Mouse (Mus musculus) cortical plate, adult 2 months (tissue): ENCODE results near the gene Npb.

Experiments
- CTCF ChIP-seq: fragments of 200-500 bp; IDR thresholded peaks from 2 replicates; pipeline ENCODE4 v1.5.1; 2011; ENCODE audit warnings: mild to moderate bottlenecking, control low read depth, low read length; ENCODE audit not compliant: insufficient read depth; ENCODE audit errors: extremely low read depth
- POLR2A ChIP-seq: fragments of 200-500 bp; IDR thresholded peaks from 2 replicates; pipeline ENCODE4 v1.6.1; 2011; ENCODE audit warnings: mild to moderate bottlenecking, low read length, control low read depth; ENCODE audit not compliant: insufficient read depth; ENCODE audit errors: extremely low read depth

GRCm38 (mm10) chr11:120597240-120598235 is 10.7 kb upstream of the Npb start:
- no peak for TF ChIP-seq POLR2A
- no peak for TF ChIP-seq CTCF
